13 mouse cellular contexts compared by ENCODE assay signal in genomic region chr17:45754186-45754862, GRCm38 (mm10). TPM values are rescaled to one million over a fixed set of nuclear protein-coding genes. Genes with fewer than 3 reads are reported as not detected.
A peak's percentile ranks its signal among the peaks of the same experiment; 100 is the strongest.
DNase-seq lines count a peak whose midpoint lies in the region; ATAC-seq and TF ChIP-seq lines count a peak whose summit lies in the region.
"Had no signal": no experiment of that assay in that cellular context is flagged by ENCODE, and none has a peak within 500 bp of the region (broad histone marks: within the 10 kb centered on the region; RNA-seq: fewer than 3 reads in every experiment).

No protein-coding gene starts in this region.

- no peak overlapping the region for H3K4me2 ChIP-seq in forebrain, embryonic 13.5 days
- H3K4me2 ChIP-seq in forebrain, embryonic 11.5 days (ENCODE audit: low read depth, low read length, severe bottlenecking) = no peak overlapping the region
- H3K4me2 ChIP-seq in midbrain, postnatal 0 days (ENCODE audit: low read depth, low read length, poor library complexity, severe bottlenecking) = no peak overlapping the region
- H3K4me2 ChIP-seq: heart, embryonic 13.5 days had no signal

- peaks cover 10% of the 10 kb centered on the region for H3K4me1 ChIP-seq in forebrain, embryonic 13.5 days
- H3K4me1 ChIP-seq in forebrain, embryonic 11.5 days (replicated peaks; ENCODE audit: control insufficient read depth, insufficient read depth, low read length) = no peaks in the 10 kb centered on the region
- no peaks in the 10 kb centered on the region for H3K4me1 ChIP-seq in midbrain, postnatal 0 days (ENCODE audit: insufficient read depth, low read length)
- H3K4me1 ChIP-seq in thymus, adult 2 months (replicated peaks; ENCODE audit: control insufficient read depth, insufficient read depth, low read length) = no peaks in the 10 kb centered on the region

- peak; percentile 65 for ATAC-seq in forebrain, embryonic 13.5 days
- ATAC-seq in forebrain, embryonic 11.5 days (replicated peaks; ENCODE audit: low FRiP score) = no peak
- ATAC-seq in midbrain, postnatal 0 days (ENCODE audit: low FRiP score) = peak; percentile 63; the same call in 1 of the 2 replicates

- no peak for DNase-seq in forebrain, embryonic 11.5 days (ENCODE audit: low spot score)
- DNase-seq in cerebellum, postnatal 36 days = peak; percentile 29 to 53
- peak; percentile 77 to 79 for DNase-seq in layer of hippocampus, adult 8-10 months (ENCODE audit: low spot score in 2 of 2)
- DNase-seq in midbrain, postnatal 0 days (ENCODE audit: low spot score) = peak; percentile 79
- DNase-seq in spleen, postnatal 14 days (ENCODE audit: low spot score in 2 of 2) = no peak
- no peak for DNase-seq in thymus, adult 2 months
- no peak for DNase-seq in heart, adult 18-20 months
- DNase-seq: kidney, postnatal 14 days; lung, adult 2 months had no signal

- H3K4me3 ChIP-seq in forebrain, embryonic 13.5 days = no peak overlapping the region
- H3K4me3 ChIP-seq in forebrain, embryonic 11.5 days (ENCODE audit: low read depth, low read length) = no peak overlapping the region
- H3K4me3 ChIP-seq in midbrain, postnatal 0 days (ENCODE audit: low read depth, low read length) = no peak overlapping the region
- no peak overlapping the region for H3K4me3 ChIP-seq in thymus, adult 2 months (ENCODE audit: control insufficient read depth, insufficient read depth, low read length)
- H3K4me3 ChIP-seq: heart, embryonic 13.5 days had no signal

- no peaks in the 10 kb centered on the region for H3K9me3 ChIP-seq in forebrain, embryonic 13.5 days (replicated peaks)
- H3K9me3 ChIP-seq in forebrain, embryonic 11.5 days (ENCODE audit: control insufficient read depth, low read length) = no peaks in the 10 kb centered on the region
- no peaks in the 10 kb centered on the region for H3K9me3 ChIP-seq in midbrain, postnatal 0 days (ENCODE audit: low read length)
- H3K9me3 ChIP-seq: heart, embryonic 13.5 days had no signal

- H3K27ac ChIP-seq in forebrain, embryonic 13.5 days = no peak overlapping the region
- no peak overlapping the region for H3K27ac ChIP-seq in forebrain, embryonic 11.5 days (ENCODE audit: low read depth, low read length)
- H3K27ac ChIP-seq in midbrain, postnatal 0 days (ENCODE audit: low read depth, low read length) = no peak overlapping the region
- no peak overlapping the region for H3K27ac ChIP-seq in thymus, adult 2 months (ENCODE audit: control insufficient read depth, insufficient read depth, low read length)
- H3K27ac ChIP-seq: heart, embryonic 13.5 days had no signal

- TF ChIP-seq POLR2A in thymus, adult 2 months (IDR thresholded peaks at IDR 0.05; ENCODE audit: control insufficient read depth, extremely low read depth, insufficient read depth, low read length, poor library complexity) = no peak

- H3K36me3 ChIP-seq in forebrain, embryonic 13.5 days (ENCODE audit: poor library complexity, severe bottlenecking) = no peaks in the 10 kb centered on the region
- no peaks in the 10 kb centered on the region for H3K36me3 ChIP-seq in forebrain, embryonic 11.5 days (ENCODE audit: control insufficient read depth, insufficient read depth, low read length)
- H3K36me3 ChIP-seq in midbrain, postnatal 0 days (ENCODE audit: insufficient read depth, low read length) = no peaks in the 10 kb centered on the region
- H3K36me3 ChIP-seq in thymus, adult 2 months (ENCODE audit: control insufficient read depth, insufficient read depth, low read length) = no peaks in the 10 kb centered on the region
- H3K36me3 ChIP-seq: heart, embryonic 13.5 days had no signal

- 81% methylated on average over 12 of the region's 13 CpGs for WGBS in forebrain, embryonic 13.5 days
- 79% methylated on average over 13 of the region's 13 CpGs for WGBS in forebrain, embryonic 11.5 days
- 69% methylated on average over 13 of the region's 13 CpGs for WGBS in midbrain, postnatal 0 days
- 94% methylated on average over 13 of the region's 13 CpGs for WGBS in thymus, adult 2 months

- TF ChIP-seq CTCF in midbrain, postnatal 0 days (IDR thresholded peaks at IDR 0.05) = no peak
- no peak for TF ChIP-seq CTCF in thymus, adult 2 months (IDR thresholded peaks at IDR 0.05; ENCODE audit: borderline replicate concordance, control insufficient read depth, extremely low read depth, insufficient read depth, low read length, poor library complexity)

- H3K9ac ChIP-seq in forebrain, embryonic 13.5 days = no peak overlapping the region
- H3K9ac ChIP-seq in forebrain, embryonic 11.5 days (ENCODE audit: low read length) = no peak overlapping the region
- no peak overlapping the region for H3K9ac ChIP-seq in midbrain, postnatal 0 days (replicated peaks; ENCODE audit: low read length, poor library complexity, severe bottlenecking)
- H3K9ac ChIP-seq: heart, embryonic 13.5 days had no signal

- H3K27me3 ChIP-seq in forebrain, embryonic 13.5 days = no peaks in the 10 kb centered on the region
- H3K27me3 ChIP-seq in forebrain, embryonic 11.5 days (ENCODE audit: control insufficient read depth, insufficient read depth, low read length) = no peaks in the 10 kb centered on the region
- no peaks in the 10 kb centered on the region for H3K27me3 ChIP-seq in midbrain, postnatal 0 days (ENCODE audit: insufficient read depth, low read length)
- H3K27me3 ChIP-seq in thymus, adult 2 months (ENCODE audit: control insufficient read depth, insufficient read depth, low read length) = no peaks in the 10 kb centered on the region

RNA-seq across cellular contexts. Expression of gene 1600014C23Rik, which starts 20.7 kb away (rescaled TPM):
- 0.48 TPM in 1 of 2 replicates, not detected in the other for polyA plus RNA-seq in forebrain, embryonic 13.5 days (2015; fragmentation: Nextera tagmentation; extraction: Ambion mirVana)
- 0.55 and 0.99 TPM in 2 replicates for polyA plus RNA-seq in forebrain, embryonic 11.5 days (2014; fragmentation: Nextera tagmentation; extraction: Ambion mirVana)
- total RNA-seq in layer of hippocampus, adult 8-10 months (2022) = not detected
- not detected in 2 replicates for total RNA-seq in midbrain, postnatal 0 days (2014; rRNA removed)
- polyA plus RNA-seq in midbrain, postnatal 0 days (2015; fragmentation: Nextera tagmentation; extraction: Ambion mirVana) = 0.67 TPM in 1 of 2 replicates, not detected in the other
- polyA plus RNA-seq in thymus, adult 2 months (2012; rRNA removed) = not detected in 2 replicates
- total RNA-seq in heart, adult 18-20 months (2021) = 1 to 10 TPM in 1 of 2 experiments, not detected in 1; 1.3 TPM
- polyA plus RNA-seq: C2C12; embryonic facial prominence, embryonic 11.5 days; lung, adult 2 months had no signal

Comparison
In these comparisons a context has a peak if more than half of its experiments do, and no peak if none do; other contexts are left out.
1. DNase-seq: peak in cerebellum, postnatal 36 days (2 of 2), layer of hippocampus, adult 8-10 months (2 of 2) and midbrain, postnatal 0 days (single experiment); none in forebrain, embryonic 11.5 days (single experiment), spleen, postnatal 14 days (0 of 2), thymus, adult 2 months (single experiment) and heart, adult 18-20 months (0 of 2).